Mouse (Mus musculus): ENCODE measurements around the gene Lrg1. TPM values are rescaled to one million over a fixed set of nuclear protein-coding genes. Genes with fewer than 3 reads are reported as not detected.

The Lrg1 gene
- total RNA-seq (2021): 10 to 100 TPM; 13.2 to 25.5 TPM
- long read RNA-seq, experiment 1, partial matches to known transcripts: 41 of 44 reads
- long read RNA-seq, experiment 1, other reads (novel, unspliced or antisense): 0 of 44 reads
- long read RNA-seq, experiment 2, transcript Lrg1-201 (2 exons, 1,408 nt): major isoform, 5 of 43 reads
- long read RNA-seq, experiment 2, partial matches to known transcripts: 0 of 43 reads
- long read RNA-seq, experiment 2, other reads (novel, unspliced or antisense): 38 of 43 reads

DNA sequence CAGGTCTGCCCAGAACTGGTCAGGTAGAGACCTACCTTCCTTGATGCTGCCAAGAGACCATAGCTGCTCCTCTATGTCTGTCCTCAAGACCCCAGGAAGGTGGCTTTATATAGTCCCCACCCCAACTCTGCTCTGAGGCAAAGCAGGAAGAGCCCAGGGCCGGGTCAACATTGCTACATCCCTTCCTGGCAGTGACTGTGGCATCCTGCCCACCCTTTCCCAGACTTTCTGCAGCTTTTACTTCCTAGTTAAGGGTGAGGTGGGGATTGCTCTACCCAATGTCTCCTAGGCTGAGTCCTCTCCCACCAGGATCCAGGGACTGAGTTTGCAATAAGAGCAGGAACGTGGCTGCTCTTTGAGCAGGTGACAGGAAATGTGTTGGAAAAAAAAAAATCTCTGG is at the start of gene Lrg1:
Gene Lrg1 (minus strand): TSS at position 176 of the 400 bp plus-strand sequence.
- peak within 1 kb of the TSS; percentile 93 for H3K27ac ChIP-seq
- no peak for TF ChIP-seq CTCF (IDR thresholded peaks at IDR 0.05)
- intact Hi-C loops (cut with DNase I): no loop called here
- peak within 1 kb of the TSS; percentile 74 for H3K4me3 ChIP-seq
- no peak for DNase-seq

DNA sequence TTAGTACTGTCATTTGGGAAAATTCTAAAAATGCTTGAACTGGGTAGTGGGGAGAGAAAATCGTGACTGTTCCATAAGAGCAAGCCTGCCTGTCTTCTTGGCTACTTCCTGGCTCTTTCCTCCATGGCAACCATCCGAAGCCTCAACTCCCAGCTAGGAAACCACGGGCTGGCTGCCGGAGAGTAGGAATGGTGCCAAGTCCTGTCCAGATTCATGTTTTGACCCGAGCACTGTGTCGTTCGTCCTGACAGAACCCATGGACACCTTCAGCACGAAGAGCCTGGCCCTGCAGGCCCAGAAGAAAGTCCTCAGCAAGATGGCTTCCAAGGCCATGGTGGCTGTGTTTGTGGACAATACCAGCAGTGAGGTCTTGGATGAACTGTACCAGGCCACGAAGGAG is 49.7 kb upstream of the Lrg1 start:
- intact Hi-C loops (cut with DNase I): no loop called here
- H3K4me3 ChIP-seq: no peak overlapping the region
- 0 out of 2 replicates have a peak overlapping the region, but pooled peaks have one; percentile 62 for H3K27ac ChIP-seq
- no peak for TF ChIP-seq CTCF (IDR thresholded peaks at IDR 0.05)
- DNase-seq: no peak

DNA sequence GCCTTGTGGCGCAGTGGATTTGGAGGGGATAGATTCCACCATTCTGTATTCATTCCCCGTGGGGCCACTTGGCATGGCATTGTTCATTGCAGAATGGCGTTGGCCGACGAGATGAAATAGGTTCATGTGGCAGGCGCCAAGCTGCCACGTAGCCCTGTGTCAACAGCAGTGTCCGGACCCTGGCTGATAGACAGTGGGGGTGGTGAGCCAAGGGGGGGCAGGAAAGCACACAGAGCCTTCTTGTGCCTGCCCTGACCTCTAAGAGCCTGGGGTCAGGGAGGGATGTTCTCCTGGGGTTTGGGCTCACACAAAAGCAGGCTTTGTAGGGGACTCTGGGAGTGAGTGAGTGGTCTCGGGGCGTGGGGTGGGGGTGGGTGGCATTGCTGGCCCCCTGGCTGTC is 48.8 kb upstream of the Lrg1 start:
- no peak for DNase-seq
- H3K27ac ChIP-seq: peak overlapping the region; percentile 62
- H3K4me3 ChIP-seq: no peak overlapping the region
- TF ChIP-seq CTCF (IDR thresholded peaks at IDR 0.05): no peak
- intact Hi-C loops (cut with DNase I): no loop called here

DNA sequence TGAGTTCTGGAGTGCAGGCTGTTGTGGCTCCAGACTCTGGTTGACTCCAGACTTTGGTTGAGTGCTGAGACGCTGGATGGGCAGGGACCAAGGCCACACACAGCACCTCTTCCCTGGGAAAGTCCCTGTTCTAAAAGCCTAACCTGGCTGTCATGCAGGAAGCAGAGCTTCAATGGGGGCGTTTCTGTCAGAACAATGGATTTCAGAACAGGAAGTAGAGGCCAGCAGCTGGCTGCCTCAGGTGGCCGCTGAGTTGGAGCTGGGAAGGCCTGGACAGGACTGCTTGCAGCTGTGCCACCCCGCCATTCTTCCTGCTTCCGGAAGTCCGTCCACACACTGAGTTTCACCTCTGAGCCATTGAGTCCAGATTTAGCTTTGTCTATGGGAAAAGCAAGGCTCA is 48.0 kb upstream of the Lrg1 start:
- TF ChIP-seq CTCF (IDR thresholded peaks at IDR 0.05): no peak
- peak overlapping the region; percentile 19 for H3K4me3 ChIP-seq
- DNase-seq: no peak
- intact Hi-C loops (cut with DNase I): no loop called here
- peak overlapping the region; percentile 62 for H3K27ac ChIP-seq

DNA sequence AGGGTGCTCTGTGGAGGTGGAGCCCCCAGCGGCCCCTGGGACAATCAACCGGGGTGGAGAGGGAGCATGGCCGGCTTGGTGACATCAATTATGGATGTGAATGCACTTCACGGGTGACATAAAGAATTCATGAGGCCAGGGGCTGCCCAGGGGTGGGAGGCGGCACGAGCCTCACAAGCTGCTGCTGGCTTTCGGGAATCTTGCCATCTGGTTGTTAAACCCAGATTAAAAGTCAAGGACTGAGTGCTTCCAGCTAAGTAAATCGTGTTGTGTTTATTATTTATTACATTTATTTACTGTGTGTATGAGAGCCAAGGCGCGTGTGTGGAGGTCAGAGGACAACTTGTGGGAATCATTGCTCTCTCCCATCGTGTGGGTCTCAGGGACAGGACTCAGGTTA is 43.9 kb upstream of the Lrg1 start:
- no peak for TF ChIP-seq CTCF (IDR thresholded peaks at IDR 0.05)
- no peak for DNase-seq
- intact Hi-C loops (cut with DNase I): no loop called here
- H3K27ac ChIP-seq: no peak overlapping the region
- no peak overlapping the region for H3K4me3 ChIP-seq

DNA sequence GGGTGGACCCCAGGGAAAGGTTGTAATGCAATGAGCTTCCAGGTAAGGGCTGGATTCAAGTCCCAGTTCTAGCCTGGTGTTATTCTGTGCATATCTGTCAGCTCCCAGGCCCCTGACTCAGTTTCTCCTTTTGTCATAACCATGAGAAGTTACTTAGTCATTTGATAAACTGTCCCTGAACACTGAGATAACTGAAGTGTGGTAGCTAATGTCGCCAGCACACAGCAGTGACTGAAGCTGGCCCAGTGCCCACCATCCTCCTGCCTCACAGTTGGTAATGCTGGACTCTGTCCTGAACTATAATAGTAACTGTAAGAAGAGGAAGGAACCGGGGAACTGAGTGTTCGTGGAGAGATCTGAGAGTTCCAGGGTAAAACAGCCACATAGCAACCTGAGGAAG is 42.7 kb upstream of the Lrg1 start:
- DNase-seq: no peak
- Histone ChIP-seq H3K27ac (peak overlapping the region; percentile 48; the same call in 1 of the 2 replicates), H3K4me3 (no peak overlapping the region)
- TF ChIP-seq CTCF (IDR thresholded peaks at IDR 0.05): no peak
- intact Hi-C loops (cut with DNase I): no loop called here

DNA sequence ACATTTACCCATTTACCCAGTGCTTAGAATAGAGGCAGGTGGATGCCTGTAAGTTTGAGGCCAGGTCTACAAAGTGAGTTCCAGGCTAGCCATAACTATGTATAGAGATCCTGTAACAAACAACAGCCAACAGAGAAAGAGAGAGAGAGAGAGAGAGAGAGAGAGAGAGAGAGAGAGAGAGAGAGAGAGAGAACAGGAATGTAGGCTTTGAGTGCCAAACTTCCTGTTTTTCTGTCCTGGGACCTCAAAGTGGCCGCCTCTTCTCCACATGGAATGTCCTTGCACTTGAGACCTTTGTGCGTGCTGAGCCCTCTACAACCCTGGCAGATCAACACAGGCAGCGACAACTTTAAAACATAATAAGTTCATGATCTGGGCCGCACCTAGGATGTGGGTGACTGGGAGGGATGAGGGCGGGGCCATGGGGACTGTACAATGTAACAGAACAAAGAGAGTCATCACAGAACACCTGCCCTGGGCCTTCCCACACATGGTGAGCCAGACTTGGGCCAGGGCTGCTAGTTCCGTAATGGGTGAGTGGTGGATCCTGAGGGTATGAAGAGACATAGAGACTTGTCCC is 41.8 kb upstream of the Lrg1 start:
- Histone ChIP-seq H3K27ac (peak overlapping the region; percentile 76), H3K4me3 (peak overlapping the region; percentile 72)
- intact Hi-C loops (cut with DNase I): no loop called here
- TF ChIP-seq CTCF (IDR thresholded peaks at IDR 0.05): no peak
- no peak for DNase-seq

DNA sequence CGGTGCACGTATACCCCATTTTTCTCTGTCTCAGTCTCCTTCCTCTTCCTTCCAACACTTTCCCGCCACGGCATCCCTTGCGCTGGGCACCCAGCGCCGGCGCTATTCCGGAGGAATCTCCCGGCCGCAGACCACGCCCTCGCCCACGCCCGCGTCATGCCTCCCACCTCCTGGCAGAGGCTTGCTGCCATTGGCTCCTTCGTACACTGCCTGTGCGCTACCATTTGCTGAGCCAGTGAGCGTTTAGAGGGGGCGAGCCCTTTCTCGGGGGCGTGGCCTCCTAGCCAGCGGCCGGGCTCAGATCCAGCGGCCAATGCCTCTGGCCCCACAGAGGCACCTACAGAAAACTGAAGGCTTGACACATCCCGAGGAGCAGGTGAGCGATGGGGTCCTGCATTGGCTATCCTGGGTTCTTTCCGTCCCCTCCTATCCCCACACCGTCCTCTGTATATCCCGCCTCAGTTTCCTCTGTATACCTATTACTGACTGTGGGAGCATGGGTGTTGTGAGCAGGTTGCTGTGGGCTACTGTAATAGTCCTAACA is 40.5 kb upstream of the Lrg1 start, which contains the start of gene Tnfaip8l1:
Gene Tnfaip8l1 (plus strand): TSS at position 247 of the 544 bp plus-strand sequence.
- Histone ChIP-seq H3K4me3 (peak within 1 kb of the TSS; percentile 72), H3K27ac (peak within 1 kb of the TSS; percentile 78)
- peak; percentile 96 for DNase-seq
- TF ChIP-seq CTCF (IDR thresholded peaks at IDR 0.05): no peak
- intact Hi-C loops (cut with DNase I): no loop called here

DNA sequence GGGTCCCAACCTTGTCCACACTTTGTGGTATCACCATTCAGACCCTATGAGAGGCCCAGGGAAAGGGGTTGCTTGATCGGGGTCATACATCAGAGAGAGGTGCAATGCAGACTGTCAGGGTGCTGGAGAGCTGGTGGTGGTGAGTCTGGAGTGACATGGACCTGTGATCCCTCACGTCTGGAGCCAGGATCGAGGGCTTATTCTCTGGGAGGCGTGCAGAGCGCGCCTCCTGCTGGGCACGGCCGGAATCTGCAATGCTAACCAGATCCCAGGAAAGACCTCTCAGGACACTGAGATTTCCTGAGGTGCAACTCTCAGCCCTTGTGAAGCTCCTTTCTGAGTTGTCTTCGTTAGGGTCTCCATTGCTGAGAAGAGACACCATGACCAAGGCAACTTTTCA is 37.9 kb upstream of the Lrg1 start:
- intact Hi-C loops (cut with DNase I): loop anchor here (1.0 kb wide), 1 partner anchor 25 kb away; no protein-coding TSS in a partner anchor
- Histone ChIP-seq H3K4me3 (no peak overlapping the region), H3K27ac (no peak overlapping the region)
- DNase-seq: peak; percentile 75
- TF ChIP-seq CTCF (IDR thresholded peaks at IDR 0.05): peak; percentile 95

DNA sequence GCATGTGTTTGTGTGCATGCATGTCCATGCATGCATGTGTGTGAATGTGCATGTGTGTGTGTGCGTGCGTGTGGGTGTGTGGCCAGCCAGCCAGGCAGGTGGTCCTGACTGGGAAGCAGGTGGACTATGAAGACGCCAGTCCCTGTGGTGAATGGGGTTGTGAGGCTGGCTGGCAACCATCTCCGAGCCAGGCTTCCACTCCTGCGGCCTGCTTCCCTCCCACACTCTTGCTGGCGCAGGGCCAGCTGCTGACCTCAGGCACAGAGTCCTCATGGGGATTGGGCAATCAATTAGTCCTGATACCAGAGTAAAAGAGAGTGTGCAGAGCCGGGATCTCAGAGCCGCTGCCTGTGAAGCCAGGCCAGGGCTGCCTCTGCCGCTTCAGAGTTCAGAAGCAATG is 31.8 kb upstream of the Lrg1 start:
- no peak for TF ChIP-seq CTCF (IDR thresholded peaks at IDR 0.05)
- intact Hi-C loops (cut with DNase I): no loop called here
- Histone ChIP-seq H3K4me3 (no peak overlapping the region), H3K27ac (no peak overlapping the region)
- peak; percentile 75 for DNase-seq

DNA sequence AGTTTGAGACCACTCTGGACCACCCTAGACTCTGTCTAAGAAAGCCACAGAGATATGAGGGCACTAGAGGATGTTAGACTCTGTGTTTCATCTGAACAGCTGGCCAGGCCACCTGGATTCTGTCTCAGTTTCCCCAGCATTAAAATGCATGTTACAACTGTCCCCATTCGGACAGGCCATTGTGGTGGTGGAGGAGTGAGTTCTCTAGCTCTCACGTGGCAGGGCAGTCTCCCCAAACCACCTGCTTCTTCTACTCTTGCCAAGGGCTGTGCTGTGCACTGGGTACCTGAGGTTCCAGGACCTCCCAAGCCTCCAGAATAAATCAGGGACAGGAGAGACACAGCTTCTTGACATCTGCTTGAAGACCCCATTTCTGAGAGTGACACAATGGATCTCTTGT is 28.1 kb upstream of the Lrg1 start:
- no peak for DNase-seq
- intact Hi-C loops (cut with DNase I): no loop called here
- Histone ChIP-seq H3K4me3 (no peak overlapping the region), H3K27ac (no peak overlapping the region)
- TF ChIP-seq CTCF (IDR thresholded peaks at IDR 0.05): no peak

DNA sequence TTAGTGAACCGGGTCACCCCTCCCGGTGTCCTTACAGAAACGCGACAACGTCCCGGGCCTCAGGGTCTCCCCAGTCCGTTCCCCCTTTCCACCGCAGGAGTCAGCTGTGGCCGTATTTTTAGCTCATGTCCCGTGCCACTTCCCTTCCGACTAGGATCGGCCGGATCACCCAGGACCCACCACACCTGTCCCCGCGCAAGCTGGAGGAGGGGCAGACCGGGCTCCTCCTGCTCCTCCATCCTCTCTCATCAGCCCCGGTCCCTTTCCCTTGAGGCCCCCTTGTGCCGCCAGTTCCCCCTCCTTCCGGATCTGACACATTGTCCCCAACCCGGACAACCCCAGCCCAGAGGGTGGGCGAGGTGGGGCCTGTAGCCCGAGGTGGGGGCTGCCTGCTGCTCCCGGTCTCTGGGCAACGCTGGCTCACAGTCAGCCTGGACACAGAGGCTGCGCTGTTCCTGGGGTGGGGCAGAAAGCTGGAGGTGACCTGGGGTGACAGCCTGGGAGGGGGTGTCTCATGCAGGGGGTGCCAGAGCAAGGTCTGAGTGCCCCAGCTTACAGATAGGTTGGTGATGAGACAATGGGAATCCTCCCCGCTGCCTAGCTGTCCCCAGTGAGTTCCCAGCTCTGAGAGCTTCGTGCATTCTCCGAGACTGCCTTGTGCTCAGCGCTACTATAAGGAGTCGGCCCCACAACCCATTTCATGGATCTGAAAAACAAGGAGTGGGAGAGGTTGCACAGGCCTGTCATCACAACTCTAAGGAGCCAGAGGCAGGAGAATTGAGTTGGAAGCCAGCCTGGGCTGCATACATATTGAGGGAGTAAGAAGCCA is 27.2 kb upstream of the Lrg1 start:
- no peak for DNase-seq
- Histone ChIP-seq H3K27ac (no peak overlapping the region), H3K4me3 (no peak overlapping the region)
- intact Hi-C loops (cut with DNase I): no loop called here
- TF ChIP-seq CTCF (IDR thresholded peaks at IDR 0.05): no peak

DNA sequence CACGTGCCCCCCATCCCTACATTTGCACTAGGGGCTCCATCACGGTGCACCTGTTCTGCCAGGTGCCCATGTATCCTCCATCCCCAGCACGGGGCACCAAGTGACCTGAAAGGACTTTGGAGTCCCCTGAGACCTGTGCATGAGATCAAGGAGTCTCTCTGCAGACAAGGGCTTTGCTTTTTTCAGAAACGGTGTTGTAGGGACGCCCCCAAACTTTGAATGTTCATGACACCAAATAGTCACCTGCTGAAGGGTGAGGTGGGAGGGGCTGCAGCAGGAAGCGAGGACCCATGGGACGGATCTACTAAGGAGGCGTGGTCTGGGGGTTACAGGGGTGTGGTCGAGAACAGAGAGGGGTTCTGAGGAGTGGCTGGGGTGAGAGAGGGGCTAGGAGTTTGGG is 26.5 kb upstream of the Lrg1 start:
- intact Hi-C loops (cut with DNase I): no loop called here
- no peak for TF ChIP-seq CTCF (IDR thresholded peaks at IDR 0.05)
- no peak for DNase-seq
- Histone ChIP-seq H3K4me3 (no peak overlapping the region), H3K27ac (no peak overlapping the region)

All from gastrocnemius, adult 2 months (tissue).